Mouse (Mus musculus) intestine, embryonic 15.5 days (tissue): ENCODE results near the gene Pkd1l1. TPM values are rescaled to one million over a fixed set of nuclear protein-coding genes. Genes with fewer than 3 reads are reported as not detected.
A peak's percentile ranks its signal among the peaks of the same experiment; 100 is the strongest.

Source experiments
- ATAC-seq: fragments of 200-750 bp; cut with Nextera tagmentation; 2 replicates; pipeline ENCODE4 v1.8.0; 2017; ENCODE audit warnings: moderate TSS enrichment, moderate library complexity
- H3K27ac ChIP-seq: fragments of 300-500 bp; sonication (generic); 2 replicates; pipeline ENCODE4 v1.5.1; 2015; ENCODE audit warnings: mild to moderate bottlenecking, inconsistent platforms
- H3K27me3 ChIP-seq: fragments of 300-500 bp; sonication (generic); replicated peaks from 2 replicates; pipeline ENCODE4 v1.6.1; 2015; ENCODE audit warnings: inconsistent platforms
- H3K36me3 ChIP-seq: fragments of 300-500 bp; sonication (generic); 2 replicates; pipeline ENCODE4 v1.6.1; 2015; ENCODE audit warnings: inconsistent platforms
- H3K4me1 ChIP-seq: fragments of 300-500 bp; sonication (generic); replicated peaks from 2 replicates; pipeline ENCODE4 v1.6.1; 2015; ENCODE audit warnings: inconsistent platforms
- H3K4me2 ChIP-seq: fragments of 300-500 bp; sonication (generic); replicated peaks from 2 replicates; pipeline ENCODE4 v1.6.1; 2015; ENCODE audit warnings: mild to moderate bottlenecking, inconsistent platforms
- H3K4me3 ChIP-seq: fragments of 300-500 bp; sonication (generic); replicated peaks from 2 replicates; pipeline ENCODE4 v1.5.1; 2015; ENCODE audit warnings: inconsistent platforms
- H3K9ac ChIP-seq: fragments of 300-500 bp; sonication (generic); 2 replicates; pipeline ENCODE4 v1.6.1; 2015; ENCODE audit warnings: inconsistent platforms
- H3K9me3 ChIP-seq: fragments of 300-500 bp; sonication (generic); 2 replicates; pipeline ENCODE4 v1.6.1; 2016; ENCODE audit warnings: inconsistent platforms
- WGBS: fragments of 180-500 bp; shearing (Covaris S2); methylation state at CpG from one replicate; pipeline ENCODE4 v1.1.7; 2015; 5-methylcytosine and 5-hydroxymethylcytosine counted together
- polyA plus RNA-seq: library from polyadenylated mRNA; unstranded; fragments of >200 nt; fragmentation: Nextera tagmentation; extraction: Ambion mirVana; gene quantifications from 2 replicates; pipeline ENCODE4 v1.2.1, GENCODE M21; 2015

The Pkd1l1 gene
- polyA plus RNA-seq, 1 experiment from 2014 or later, result 0.08 TPM

- Histone ChIP-seq H3K9ac (no peak overlapping the region), H3K9me3 (no peaks in the 10 kb centered on the region), H3K4me2 (no peak overlapping the region), H3K27ac (no peak overlapping the region), H3K36me3 (no peaks in the 10 kb centered on the region), H3K4me3 (no peak overlapping the region), H3K4me1 (0 out of 2 replicates have a peak, but pooled peaks cover 3% of the 10 kb centered on the region), H3K27me3 (no peaks in the 10 kb centered on the region)
- 80% methylated on average over 6 of the region's 6 CpGs for whole genome bisulfite sequencing
- ATAC-seq, result no peak
These were observed 973 bp downstream of the Pkd1l1 start for GRCm38 (mm10) chr11:8972093-8972492.

- H3K4me3 ChIP-seq, result no peak overlapping the region
- H3K27me3 ChIP-seq, result no peaks in the 10 kb centered on the region
- no peak overlapping the region for H3K27ac ChIP-seq
- H3K36me3 ChIP-seq, result no peaks in the 10 kb centered on the region
- H3K4me1 ChIP-seq, result no peaks in the 10 kb centered on the region
- no peak overlapping the region for H3K4me2 ChIP-seq
- 65% methylated on average over 9 of the region's 9 CpGs for WGBS
- no peak overlapping the region for H3K9ac ChIP-seq
- H3K9me3 ChIP-seq, result no peaks in the 10 kb centered on the region
- ATAC-seq, result no peak
These were observed 2.6 kb downstream of the Pkd1l1 start for GRCm38 (mm10) chr11:8970509-8970908.

GRCm38 (mm10) chr11:8968094-8968493, 5.0 kb downstream of the Pkd1l1 start:
- Histone ChIP-seq H3K4me1 (no peaks in the 10 kb centered on the region), H3K4me3 (no peak overlapping the region), H3K9ac (no peak overlapping the region), H3K27me3 (no peaks in the 10 kb centered on the region), H3K9me3 (no peaks in the 10 kb centered on the region), H3K27ac (no peak overlapping the region), H3K36me3 (no peaks in the 10 kb centered on the region), H3K4me2 (no peak overlapping the region)
- ATAC-seq, result no peak
- WGBS, result 97% methylated on average over 7 of the region's 7 CpGs

GRCm38 (mm10) chr11:8958572-8958971, 14.5 kb downstream of the Pkd1l1 start:
- 63% methylated on average over 10 of the region's 10 CpGs for WGBS
- no peak overlapping the region for H3K27ac ChIP-seq
- H3K9ac ChIP-seq, result no peak overlapping the region
- ATAC-seq, result no peak
- no peaks in the 10 kb centered on the region for H3K27me3 ChIP-seq
- H3K4me2 ChIP-seq, result no peak overlapping the region
- no peaks in the 10 kb centered on the region for H3K36me3 ChIP-seq
- H3K4me1 ChIP-seq, result no peaks in the 10 kb centered on the region
- no peak overlapping the region for H3K4me3 ChIP-seq
- H3K9me3 ChIP-seq, result no peaks in the 10 kb centered on the region

GRCm38 (mm10) chr11:8958108-8958507, 15.0 kb downstream of the Pkd1l1 start:
- Histone ChIP-seq H3K4me1 (no peaks in the 10 kb centered on the region), H3K4me3 (no peak overlapping the region), H3K27me3 (no peaks in the 10 kb centered on the region), H3K9ac (no peak overlapping the region), H3K9me3 (no peaks in the 10 kb centered on the region), H3K36me3 (no peaks in the 10 kb centered on the region), H3K27ac (no peak overlapping the region), H3K4me2 (no peak overlapping the region)
- no peak for ATAC-seq
- WGBS, result 58% methylated on average over 4 of the region's 4 CpGs

- H3K27me3 ChIP-seq, result no peaks in the 10 kb centered on the region
- H3K9me3 ChIP-seq, result no peaks in the 10 kb centered on the region
- WGBS, result 68% methylated on average over 6 of the region's 6 CpGs
- no peak overlapping the region for H3K4me3 ChIP-seq
- no peak overlapping the region for H3K4me2 ChIP-seq
- ATAC-seq, result no peak
- H3K27ac ChIP-seq, result no peak overlapping the region
- H3K9ac ChIP-seq, result no peak overlapping the region
- H3K4me1 ChIP-seq, result no peaks in the 10 kb centered on the region
- H3K36me3 ChIP-seq, result no peaks in the 10 kb centered on the region
These were observed 16.0 kb downstream of the Pkd1l1 start for GRCm38 (mm10) chr11:8957023-8957422.

- ATAC-seq, result 0 out of 2 replicates have a peak, but pooled peaks have one; percentile 23
- no peak overlapping the region for H3K9ac ChIP-seq
- no peak overlapping the region for H3K27ac ChIP-seq
- no peaks in the 10 kb centered on the region for H3K27me3 ChIP-seq
- no peak overlapping the region for H3K4me2 ChIP-seq
- H3K36me3 ChIP-seq, result no peaks in the 10 kb centered on the region
- H3K4me1 ChIP-seq, result no peaks in the 10 kb centered on the region
- H3K4me3 ChIP-seq, result no peak overlapping the region
- whole genome bisulfite sequencing, result 16% methylated on average over 1 of the region's 1 CpGs
- H3K9me3 ChIP-seq, result no peaks in the 10 kb centered on the region
These were observed 17.4 kb downstream of the Pkd1l1 start for GRCm38 (mm10) chr11:8955678-8956077.

- Histone ChIP-seq H3K27ac (no peak overlapping the region), H3K9ac (no peak overlapping the region), H3K4me1 (no peaks in the 10 kb centered on the region), H3K4me3 (no peak overlapping the region), H3K4me2 (no peak overlapping the region), H3K9me3 (no peaks in the 10 kb centered on the region), H3K27me3 (no peaks in the 10 kb centered on the region), H3K36me3 (no peaks in the 10 kb centered on the region)
- 68% methylated on average over 6 of the region's 6 CpGs for WGBS
- ATAC-seq, result no peak
These were observed 23.2 kb downstream of the Pkd1l1 start for GRCm38 (mm10) chr11:8949765-8950430.

- Histone ChIP-seq H3K4me2 (no peak overlapping the region), H3K4me1 (no peaks in the 10 kb centered on the region), H3K27me3 (no peaks in the 10 kb centered on the region), H3K9ac (no peak overlapping the region), H3K27ac (no peak overlapping the region), H3K4me3 (no peak overlapping the region), H3K9me3 (no peaks in the 10 kb centered on the region), H3K36me3 (no peaks in the 10 kb centered on the region)
- no peak for ATAC-seq
- 77% methylated on average over 3 of the region's 3 CpGs for WGBS
These were observed 24.2 kb downstream of the Pkd1l1 start for GRCm38 (mm10) chr11:8948871-8949270.

- Histone ChIP-seq H3K4me3 (no peak overlapping the region), H3K9me3 (no peaks in the 10 kb centered on the region), H3K9ac (no peak overlapping the region), H3K36me3 (no peaks in the 10 kb centered on the region), H3K27ac (no peak overlapping the region), H3K4me2 (no peak overlapping the region), H3K27me3 (no peaks in the 10 kb centered on the region), H3K4me1 (no peaks in the 10 kb centered on the region)
- ATAC-seq, result no peak
- WGBS, result 76% methylated on average over 4 of the region's 4 CpGs
These were observed 29.0 kb downstream of the Pkd1l1 start for GRCm38 (mm10) chr11:8944114-8944513.

GRCm38 (mm10) chr11:8942446-8942845, 30.6 kb downstream of the Pkd1l1 start:
- H3K36me3 ChIP-seq, result no peaks in the 10 kb centered on the region
- no peak overlapping the region for H3K4me2 ChIP-seq
- H3K4me3 ChIP-seq, result no peak overlapping the region
- no peak overlapping the region for H3K27ac ChIP-seq
- no peak overlapping the region for H3K9ac ChIP-seq
- H3K27me3 ChIP-seq, result no peaks in the 10 kb centered on the region
- no peaks in the 10 kb centered on the region for H3K9me3 ChIP-seq
- no peak for ATAC-seq
- no peaks in the 10 kb centered on the region for H3K4me1 ChIP-seq
- WGBS, result 75% methylated on average over 2 of the region's 2 CpGs

GRCm38 (mm10) chr11:8936431-8937110, 36.5 kb downstream of the Pkd1l1 start:
- H3K9ac ChIP-seq, result no peak overlapping the region
- no peak overlapping the region for H3K4me2 ChIP-seq
- no peaks in the 10 kb centered on the region for H3K9me3 ChIP-seq
- H3K27me3 ChIP-seq, result no peaks in the 10 kb centered on the region
- WGBS, result 86% methylated on average over 9 of the region's 9 CpGs
- no peak for ATAC-seq
- no peaks in the 10 kb centered on the region for H3K4me1 ChIP-seq
- no peaks in the 10 kb centered on the region for H3K36me3 ChIP-seq
- H3K27ac ChIP-seq, result no peak overlapping the region
- H3K4me3 ChIP-seq, result no peak overlapping the region
